Mouse (Mus musculus) E14TG2a.4 (cell line): ENCODE measurements around the gene Tigd4.

Source experiments
- H3K27me3 ChIP-seq: 2 replicates; pipeline ENCODE4 v1.6.1; 2014; ENCODE audit warnings: low read length, control low read depth; ENCODE audit not compliant: insufficient read depth
- H3K36me3 ChIP-seq: 2 replicates; pipeline ENCODE4 v1.6.1; 2014; ENCODE audit warnings: low read length, control low read depth; ENCODE audit not compliant: insufficient read depth
- H3K4me1 ChIP-seq: replicated peaks from 2 replicates; pipeline ENCODE4 v1.6.1; 2014; ENCODE audit warnings: low read depth, low read length, control low read depth
- H3K4me3 ChIP-seq: replicated peaks from 2 replicates; pipeline ENCODE4 v1.5.1; 2014; ENCODE audit warnings: mild to moderate bottlenecking, low read length
- H3K9me3 ChIP-seq: 2 replicates; pipeline ENCODE4 v1.6.1; 2014; ENCODE audit warnings: low read length, control low read depth
- CTCF ChIP-seq: conservative IDR thresholded peaks from 2 replicates; pipeline ENCODE4 v1.5.1; 2014; ENCODE audit warnings: low read length
- NANOG ChIP-seq: IDR thresholded peaks from 2 replicates; pipeline ENCODE4 v1.6.1; 2014; ENCODE audit warnings: borderline replicate concordance, low read length, mixed read lengths
- POU5F1 ChIP-seq: IDR thresholded peaks from 2 replicates; pipeline ENCODE4 v1.6.1; 2014; ENCODE audit warnings: low read length, borderline replicate concordance

The Tigd4 gene

GRCm38 (mm10) chr3:84619725-84620124, 26.4 kb downstream of the Tigd4 start:
- H3K36me3 ChIP-seq: no peaks in the 10 kb centered on the region
- no peaks in the 10 kb centered on the region for H3K27me3 ChIP-seq
- 0 out of 2 replicates have a peak, but pooled peaks cover 4% of the 10 kb centered on the region for H3K4me1 ChIP-seq
- no peak for TF ChIP-seq NANOG
- no peak for TF ChIP-seq POU5F1
- no peak for TF ChIP-seq CTCF
- H3K4me3 ChIP-seq: no peak overlapping the region
- H3K9me3 ChIP-seq: peaks cover 10% of the 10 kb centered on the region; the same call in 1 of the 2 replicates

- peaks cover 10% of the 10 kb centered on the region; the same call in 1 of the 2 replicates for H3K9me3 ChIP-seq
- 0 out of 2 replicates have a peak, but pooled peaks cover 4% of the 10 kb centered on the region for H3K4me1 ChIP-seq
- H3K27me3 ChIP-seq: no peaks in the 10 kb centered on the region
- TF ChIP-seq POU5F1: no peak
- no peak for TF ChIP-seq NANOG
- TF ChIP-seq CTCF: no peak
- H3K4me3 ChIP-seq: no peak overlapping the region
- H3K36me3 ChIP-seq: no peaks in the 10 kb centered on the region
Measured at GRCm38 (mm10) chr3:84622026-84622425, 28.7 kb downstream of the Tigd4 start.

- Histone ChIP-seq H3K4me3 (no peak overlapping the region), H3K9me3 (no peaks in the 10 kb centered on the region), H3K4me1 (peaks cover 37% of the 10 kb centered on the region), H3K27me3 (no peaks in the 10 kb centered on the region), H3K36me3 (no peaks in the 10 kb centered on the region)
- TF ChIP-seq POU5F1 (no peak), CTCF (peak; percentile 23)
Measured at GRCm38 (mm10) chr3:84631586-84631985, 38.2 kb downstream of the Tigd4 start.

GRCm38 (mm10) chr3:84637095-84637494, 43.7 kb downstream of the Tigd4 start:
- no peak overlapping the region for H3K4me3 ChIP-seq
- no peaks in the 10 kb centered on the region for H3K36me3 ChIP-seq
- no peaks in the 10 kb centered on the region for H3K27me3 ChIP-seq
- no peaks in the 10 kb centered on the region for H3K9me3 ChIP-seq
- TF ChIP-seq NANOG (no peak), POU5F1 (no peak), CTCF (no peak)
- peaks cover 60% of the 10 kb centered on the region for H3K4me1 ChIP-seq

GRCm38 (mm10) chr3:84637890-84638578, 44.7 kb downstream of the Tigd4 start:
- peak overlapping the region; percentile 49 for H3K4me3 ChIP-seq
- no peaks in the 10 kb centered on the region for H3K9me3 ChIP-seq
- TF ChIP-seq NANOG (no peak), POU5F1 (no peak), CTCF (no peak)
- no peaks in the 10 kb centered on the region for H3K27me3 ChIP-seq
- H3K36me3 ChIP-seq: no peaks in the 10 kb centered on the region
- H3K4me1 ChIP-seq: peaks cover 65% of the 10 kb centered on the region

GRCm38 (mm10) chr3:84638858-84639257, 45.5 kb downstream of the Tigd4 start:
- H3K4me1 ChIP-seq: peaks cover 64% of the 10 kb centered on the region
- TF ChIP-seq NANOG (peak; percentile 80), CTCF (no peak)
- no peaks in the 10 kb centered on the region for H3K36me3 ChIP-seq
- peak overlapping the region; percentile 8; the same call in 1 of the 2 replicates for H3K4me3 ChIP-seq
- H3K9me3 ChIP-seq: no peaks in the 10 kb centered on the region
- H3K27me3 ChIP-seq: no peaks in the 10 kb centered on the region

- Histone ChIP-seq H3K27me3 (no peaks in the 10 kb centered on the region), H3K36me3 (no peaks in the 10 kb centered on the region), H3K9me3 (no peaks in the 10 kb centered on the region), H3K4me3 (peak overlapping the region; percentile 37), H3K4me1 (peaks cover 64% of the 10 kb centered on the region)
- TF ChIP-seq CTCF: no peak
- TF ChIP-seq POU5F1: no peak
- TF ChIP-seq NANOG: no peak
Measured at GRCm38 (mm10) chr3:84639767-84640500, 46.6 kb downstream of the Tigd4 start.

GRCm38 (mm10) chr3:84640536-84640935, 47.2 kb downstream of the Tigd4 start:
- TF ChIP-seq NANOG (no peak), POU5F1 (no peak), CTCF (no peak)
- no peaks in the 10 kb centered on the region for H3K27me3 ChIP-seq
- H3K9me3 ChIP-seq: no peaks in the 10 kb centered on the region
- H3K4me1 ChIP-seq: peaks cover 70% of the 10 kb centered on the region
- H3K4me3 ChIP-seq: no peak overlapping the region
- no peaks in the 10 kb centered on the region for H3K36me3 ChIP-seq
